Mouse (Mus musculus): ENCODE results near the gene Meig1. TPM values are rescaled to one million over a fixed set of nuclear protein-coding genes. Genes with fewer than 3 reads are reported as not detected.

The Meig1 gene
- not detected in 2 replicates for polyA plus RNA-seq (2012; ENCODE audit: insufficient read depth, insufficient read length, low replicate concordance, missing spikeins)

GRCm38 (mm10) chr2:3422548-3422947, at the start of gene Meig1:
Meig1 (minus strand) TSS chr2:3422648.
- WGBS, result 66% methylated on average over 3 of the region's 3 CpGs
- TF ChIP-seq CTCF (IDR thresholded peaks at IDR 0.05; ENCODE audit: insufficient read depth, low read depth, low read length), result no peak
- TF ChIP-seq POLR2A (IDR thresholded peaks at IDR 0.05; ENCODE audit: insufficient read depth, low read depth, low read length), result no peak
- Histone ChIP-seq H3K27ac (ENCODE audit: insufficient read depth, low read depth, low read length) (no peak within 1 kb of the TSS), H3K4me3 (ENCODE audit: insufficient read depth, low read depth, low read length) (no peak within 1 kb of the TSS), H3K4me1 (ENCODE audit: control insufficient read depth, insufficient read depth, low read length) (no peaks in the 10 kb centered on the region)

GRCm38 (mm10) chr2:3456590-3456989, 34.1 kb upstream of the Meig1 start:
- WGBS, result 87% methylated on average over 4 of the region's 4 CpGs
- TF ChIP-seq CTCF (IDR thresholded peaks at IDR 0.05; ENCODE audit: insufficient read depth, low read depth, low read length) (no peak), POLR2A (IDR thresholded peaks at IDR 0.05; ENCODE audit: insufficient read depth, low read depth, low read length) (no peak)
- Histone ChIP-seq H3K4me3 (ENCODE audit: insufficient read depth, low read depth, low read length) (no peak overlapping the region), H3K27ac (ENCODE audit: insufficient read depth, low read depth, low read length) (no peak overlapping the region), H3K4me1 (ENCODE audit: control insufficient read depth, insufficient read depth, low read length) (no peaks in the 10 kb centered on the region)

- H3K27ac ChIP-seq (ENCODE audit: insufficient read depth, low read depth, low read length), result no peak overlapping the region
- 91% methylated on average over 3 of the region's 3 CpGs for WGBS
- no peak for TF ChIP-seq POLR2A (IDR thresholded peaks at IDR 0.05; ENCODE audit: insufficient read depth, low read depth, low read length)
- no peak for TF ChIP-seq CTCF (IDR thresholded peaks at IDR 0.05; ENCODE audit: insufficient read depth, low read depth, low read length)
- H3K4me1 ChIP-seq (ENCODE audit: control insufficient read depth, insufficient read depth, low read length), result no peaks in the 10 kb centered on the region
- no peak overlapping the region for H3K4me3 ChIP-seq (ENCODE audit: insufficient read depth, low read depth, low read length)
Measured at GRCm38 (mm10) chr2:3453096-3453495, 30.6 kb upstream of the Meig1 start.

GRCm38 (mm10) chr2:3449431-3449830, 27.0 kb upstream of the Meig1 start:
- 81% methylated on average over 2 of the region's 2 CpGs for WGBS
- H3K4me1 ChIP-seq (ENCODE audit: control insufficient read depth, insufficient read depth, low read length), result no peaks in the 10 kb centered on the region
- H3K27ac ChIP-seq (ENCODE audit: insufficient read depth, low read depth, low read length), result no peak overlapping the region
- H3K4me3 ChIP-seq (ENCODE audit: insufficient read depth, low read depth, low read length), result no peak overlapping the region
- TF ChIP-seq POLR2A (IDR thresholded peaks at IDR 0.05; ENCODE audit: insufficient read depth, low read depth, low read length) (no peak), CTCF (IDR thresholded peaks at IDR 0.05; ENCODE audit: insufficient read depth, low read depth, low read length) (no peak)

- Histone ChIP-seq H3K4me1 (ENCODE audit: control insufficient read depth, insufficient read depth, low read length) (no peaks in the 10 kb centered on the region), H3K27ac (ENCODE audit: insufficient read depth, low read depth, low read length) (no peak overlapping the region), H3K4me3 (ENCODE audit: insufficient read depth, low read depth, low read length) (no peak overlapping the region)
- TF ChIP-seq POLR2A (IDR thresholded peaks at IDR 0.05; ENCODE audit: insufficient read depth, low read depth, low read length), result no peak
- 93% methylated on average over 4 of the region's 4 CpGs for WGBS
Measured at GRCm38 (mm10) chr2:3445984-3446383, 23.5 kb upstream of the Meig1 start.

GRCm38 (mm10) chr2:3444206-3444605, 21.8 kb upstream of the Meig1 start:
- no peak overlapping the region for H3K27ac ChIP-seq (ENCODE audit: insufficient read depth, low read depth, low read length)
- WGBS, result 75% methylated on average over 7 of the region's 7 CpGs
- H3K4me1 ChIP-seq (ENCODE audit: control insufficient read depth, insufficient read depth, low read length), result no peaks in the 10 kb centered on the region
- no peak for TF ChIP-seq CTCF (IDR thresholded peaks at IDR 0.05; ENCODE audit: insufficient read depth, low read depth, low read length)
- no peak for TF ChIP-seq POLR2A (IDR thresholded peaks at IDR 0.05; ENCODE audit: insufficient read depth, low read depth, low read length)
- no peak overlapping the region for H3K4me3 ChIP-seq (ENCODE audit: insufficient read depth, low read depth, low read length)

GRCm38 (mm10) chr2:3437956-3438355, 15.5 kb upstream of the Meig1 start:
- Histone ChIP-seq H3K27ac (ENCODE audit: insufficient read depth, low read depth, low read length) (no peak overlapping the region), H3K4me1 (ENCODE audit: control insufficient read depth, insufficient read depth, low read length) (peaks cover 4% of the 10 kb centered on the region; the same call in 1 of the 2 replicates), H3K4me3 (ENCODE audit: insufficient read depth, low read depth, low read length) (no peak overlapping the region)
- TF ChIP-seq CTCF (IDR thresholded peaks at IDR 0.05; ENCODE audit: insufficient read depth, low read depth, low read length) (no peak), POLR2A (IDR thresholded peaks at IDR 0.05; ENCODE audit: insufficient read depth, low read depth, low read length) (no peak)
- WGBS, result 52% methylated on average over 7 of the region's 7 CpGs

GRCm38 (mm10) chr2:3435369-3436061, 13.1 kb upstream of the Meig1 start:
- WGBS, result 93% methylated on average over 6 of the region's 6 CpGs
- no peak for TF ChIP-seq POLR2A (IDR thresholded peaks at IDR 0.05; ENCODE audit: insufficient read depth, low read depth, low read length)
- no peak for TF ChIP-seq CTCF (IDR thresholded peaks at IDR 0.05; ENCODE audit: insufficient read depth, low read depth, low read length)
- Histone ChIP-seq H3K4me3 (ENCODE audit: insufficient read depth, low read depth, low read length) (no peak overlapping the region), H3K27ac (ENCODE audit: insufficient read depth, low read depth, low read length) (no peak overlapping the region), H3K4me1 (ENCODE audit: control insufficient read depth, insufficient read depth, low read length) (peaks cover 4% of the 10 kb centered on the region; the same call in 1 of the 2 replicates)

GRCm38 (mm10) chr2:3430956-3431355, 8.5 kb upstream of the Meig1 start:
- no peak overlapping the region for H3K4me3 ChIP-seq (ENCODE audit: insufficient read depth, low read depth, low read length)
- no peak for TF ChIP-seq CTCF (IDR thresholded peaks at IDR 0.05; ENCODE audit: insufficient read depth, low read depth, low read length)
- TF ChIP-seq POLR2A (IDR thresholded peaks at IDR 0.05; ENCODE audit: insufficient read depth, low read depth, low read length), result no peak
- H3K4me1 ChIP-seq (ENCODE audit: control insufficient read depth, insufficient read depth, low read length), result no peaks in the 10 kb centered on the region
- WGBS, result 91% methylated on average over 9 of the region's 9 CpGs
- no peak overlapping the region for H3K27ac ChIP-seq (ENCODE audit: insufficient read depth, low read depth, low read length)

Measured in olfactory bulb, adult 2 months (tissue).